Mouse (Mus musculus): ENCODE measurements around the gene Neb. TPM values are rescaled to one million over a fixed set of nuclear protein-coding genes. Genes with fewer than 3 reads are reported as not detected.

Gene Neb
- total and polyA plus RNA-seq, 3 experiments: 0.55 to 18.6 (median 0.65) TPM

DNA sequence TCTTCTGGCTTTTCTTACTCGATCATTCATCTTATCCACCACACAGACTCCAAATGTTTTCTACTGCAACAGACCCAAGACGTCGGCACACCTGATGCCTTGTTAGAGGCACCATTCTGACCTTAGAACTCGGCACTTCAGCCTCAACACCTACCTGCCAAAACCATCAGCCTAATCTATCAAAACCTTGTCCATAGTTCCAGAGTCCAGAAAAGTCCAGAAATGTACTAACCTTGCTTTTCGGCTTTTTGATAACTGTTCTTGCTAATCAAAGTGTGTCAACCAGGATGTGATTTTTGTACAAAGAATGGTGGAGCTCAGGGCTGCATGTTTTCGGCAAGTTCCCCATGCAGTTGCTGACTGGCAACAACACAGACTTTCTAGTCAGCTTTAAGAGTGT, 3.6 kb downstream of the Neb start:
- DNase-seq: no peak

DNA sequence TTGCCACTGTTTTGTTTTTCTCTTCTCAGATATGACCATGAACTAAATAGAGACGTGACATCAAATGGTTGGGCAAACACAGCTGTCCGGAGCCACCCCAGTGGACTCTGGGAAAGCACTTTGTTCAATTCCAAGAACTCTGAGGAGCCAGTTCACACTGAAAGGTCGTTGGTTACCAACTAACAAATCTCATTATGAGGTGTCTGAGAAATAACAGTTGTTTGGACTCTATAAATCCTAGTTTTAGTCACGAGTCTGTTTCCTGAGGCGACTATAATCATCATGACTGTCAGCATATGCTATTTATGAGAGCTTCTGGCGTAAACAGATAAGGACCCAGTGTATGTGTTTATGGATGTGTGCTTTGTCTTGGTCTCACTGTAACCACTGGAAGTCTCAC, 5.8 kb downstream of the Neb start:
- peak; percentile 40 for DNase-seq

DNA sequence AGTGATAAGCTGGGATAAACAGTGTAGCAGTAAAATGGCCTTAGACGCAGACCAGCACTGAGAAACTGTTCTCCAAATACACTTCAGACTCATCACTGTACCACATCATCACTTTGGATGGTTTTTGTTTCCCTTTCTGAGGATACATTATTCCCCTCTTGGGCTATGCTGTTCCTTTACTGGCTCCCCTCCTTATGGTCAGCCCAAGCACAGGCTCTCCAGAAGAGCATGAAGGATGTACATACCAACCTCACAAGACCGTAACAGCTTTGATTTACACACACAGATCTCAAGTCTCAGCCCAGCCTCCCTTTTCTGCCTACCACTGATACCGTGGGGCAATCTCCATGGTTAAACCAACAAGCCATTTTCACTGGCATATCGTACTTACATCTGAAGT, 6.2 kb downstream of the Neb start:
- DNase-seq: no peak

DNA sequence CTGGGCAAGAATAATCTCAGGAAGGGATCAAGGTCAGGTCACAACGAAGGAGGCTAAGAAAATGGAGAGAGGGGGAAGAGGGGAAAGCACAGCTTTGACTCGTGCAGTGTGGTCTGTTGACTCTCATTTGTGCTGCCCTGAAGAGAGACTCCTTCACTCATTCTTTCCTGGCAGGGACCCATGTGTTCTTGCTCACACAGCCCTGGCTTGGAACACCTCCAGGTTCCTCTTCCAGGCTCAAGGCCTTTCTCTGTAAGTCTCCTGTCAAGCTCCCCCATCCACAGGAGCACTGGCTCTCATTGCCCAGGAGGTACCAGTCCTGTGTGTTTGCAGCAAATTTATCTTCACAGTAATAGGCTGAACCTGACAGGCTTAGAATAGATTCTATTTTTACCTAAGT, 7.2 kb downstream of the Neb start:
- DNase-seq: peak; percentile 93

DNA sequence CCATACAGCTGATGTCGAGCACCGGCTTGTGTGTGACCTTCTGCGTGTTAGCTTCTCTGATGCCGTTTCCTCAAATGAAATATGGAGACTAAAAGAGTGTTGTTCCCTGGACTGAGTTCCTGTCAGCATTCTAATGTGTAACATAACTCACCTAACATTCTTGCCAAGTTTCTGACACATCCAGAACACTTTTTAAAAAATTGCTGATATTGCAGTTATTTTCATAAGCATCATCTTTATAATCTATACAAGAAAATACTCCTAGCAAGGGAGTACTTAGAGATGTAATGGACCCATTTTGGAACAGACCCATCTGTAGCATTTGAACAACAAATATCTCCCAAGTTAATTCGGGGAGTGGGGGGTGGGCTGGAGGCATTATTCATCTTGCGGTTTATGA, 8.7 kb downstream of the Neb start:
- no peak for DNase-seq

DNA sequence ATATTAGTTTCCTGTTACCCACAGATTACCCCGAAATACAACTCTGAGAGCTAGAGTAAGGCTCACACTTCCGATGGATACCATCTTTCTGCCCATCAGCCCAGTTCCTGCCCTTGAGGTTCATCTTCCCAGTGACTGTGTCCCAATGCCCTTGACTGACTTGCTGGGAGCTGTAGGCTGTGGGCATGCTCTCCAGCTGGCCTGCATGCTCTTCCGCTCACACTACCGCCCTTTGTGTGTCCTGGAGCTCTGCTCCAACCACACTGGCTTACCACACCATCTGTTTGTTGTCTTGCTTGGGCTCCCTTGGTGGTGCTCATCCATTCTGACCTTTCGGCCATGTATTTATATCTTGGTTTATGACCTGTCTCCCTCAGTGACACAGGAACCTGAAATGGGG, 10.6 kb downstream of the Neb start:
- no peak for DNase-seq

DNA sequence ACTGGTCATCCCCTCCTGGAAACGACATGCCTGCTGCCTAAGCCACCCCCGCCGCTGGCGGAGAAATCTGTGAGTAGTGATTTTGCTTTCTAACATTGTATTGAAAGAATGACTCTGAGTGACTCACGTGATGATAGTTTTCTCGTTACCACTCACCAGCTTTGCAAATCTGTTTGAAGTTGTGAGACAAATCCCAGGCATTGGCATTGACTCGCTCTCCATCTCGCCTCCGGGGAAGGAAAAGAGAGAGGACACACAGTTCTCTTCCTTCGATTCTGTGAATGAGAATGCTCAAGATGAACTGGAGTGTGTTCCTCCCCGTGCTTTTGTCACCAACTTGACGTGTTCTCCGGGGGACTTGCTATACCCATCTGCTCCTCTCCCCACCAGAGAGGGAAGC, 11.0 kb downstream of the Neb start:
- no peak for DNase-seq

DNA sequence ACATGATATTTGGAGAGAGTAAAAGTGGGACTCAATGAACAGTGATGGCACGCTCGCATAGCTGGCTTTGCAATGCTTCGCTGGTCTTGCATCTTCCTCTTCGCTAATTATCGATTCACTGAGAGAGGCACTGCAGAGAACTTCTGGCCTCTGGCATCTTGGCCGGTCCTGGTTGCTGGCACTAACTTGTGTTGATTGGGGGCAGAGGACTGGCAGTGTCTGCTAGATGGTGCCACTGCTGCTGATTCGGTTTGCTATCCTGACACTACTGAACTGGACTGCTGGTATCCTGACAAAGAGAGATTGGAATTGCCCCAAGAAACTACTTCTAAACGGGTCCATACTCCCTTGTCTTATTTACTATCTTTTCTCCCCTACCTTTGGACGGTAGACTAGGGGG, 17.2 kb downstream of the Neb start:
- no peak for DNase-seq

DNA sequence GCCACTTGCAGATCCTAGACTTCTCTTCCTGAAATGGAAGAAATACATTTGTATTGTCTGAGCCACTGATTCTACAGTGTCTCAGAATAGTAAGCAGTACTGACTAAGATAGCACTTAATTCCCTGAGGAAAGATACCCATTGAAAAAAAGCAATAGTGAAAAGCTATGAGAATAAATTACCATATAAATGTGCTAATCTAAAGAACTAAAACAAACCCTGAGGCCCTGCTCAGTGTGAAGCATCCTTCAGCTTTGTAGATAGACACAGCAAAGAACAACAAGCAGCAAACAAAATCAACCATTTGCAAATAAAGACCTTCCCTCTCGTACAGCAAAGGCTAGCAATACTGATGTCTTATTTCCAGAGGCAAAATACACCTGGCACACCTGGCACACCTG, 18.6 kb downstream of the Neb start:
- DNase-seq: no peak

DNA sequence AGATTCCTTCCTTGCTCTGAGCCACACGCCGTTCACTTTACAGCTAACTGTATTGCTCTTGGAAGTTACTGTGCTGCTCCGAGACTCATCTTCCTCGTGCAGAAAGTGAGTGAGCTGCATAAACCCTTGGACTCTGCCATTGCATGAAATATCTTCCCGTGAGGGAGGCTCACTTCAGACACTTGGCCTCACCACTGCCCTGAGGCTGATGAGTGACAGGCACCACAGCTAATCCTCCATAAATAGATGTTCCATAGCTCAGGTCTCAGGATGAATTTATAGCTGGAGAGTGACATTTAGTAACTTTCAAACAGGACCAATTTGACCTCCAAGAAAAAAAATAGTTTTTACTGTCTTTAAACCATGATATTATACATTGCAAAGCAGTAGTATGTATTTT, 20.1 kb downstream of the Neb start:
- no peak for DNase-seq

DNA sequence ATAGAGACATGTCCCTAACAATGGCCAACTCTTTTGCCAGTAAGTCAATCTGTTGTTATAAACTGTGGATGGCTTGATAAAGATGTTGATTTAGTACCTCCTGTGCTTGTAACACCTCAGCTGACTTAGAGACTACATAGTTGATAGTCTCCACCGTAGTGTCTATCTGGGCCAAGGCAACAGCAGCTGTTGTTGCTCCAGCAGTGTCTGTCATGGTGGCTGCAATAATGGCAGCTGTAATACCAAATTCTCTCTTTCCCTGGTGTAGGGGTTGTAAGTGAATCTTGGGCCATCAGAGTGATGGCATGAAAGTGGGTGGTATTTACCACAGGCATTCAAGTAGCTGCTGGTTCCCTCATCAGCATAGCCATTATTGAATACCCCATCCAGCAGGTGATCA, 27.2 kb downstream of the Neb start:
- DNase-seq: no peak

DNA sequence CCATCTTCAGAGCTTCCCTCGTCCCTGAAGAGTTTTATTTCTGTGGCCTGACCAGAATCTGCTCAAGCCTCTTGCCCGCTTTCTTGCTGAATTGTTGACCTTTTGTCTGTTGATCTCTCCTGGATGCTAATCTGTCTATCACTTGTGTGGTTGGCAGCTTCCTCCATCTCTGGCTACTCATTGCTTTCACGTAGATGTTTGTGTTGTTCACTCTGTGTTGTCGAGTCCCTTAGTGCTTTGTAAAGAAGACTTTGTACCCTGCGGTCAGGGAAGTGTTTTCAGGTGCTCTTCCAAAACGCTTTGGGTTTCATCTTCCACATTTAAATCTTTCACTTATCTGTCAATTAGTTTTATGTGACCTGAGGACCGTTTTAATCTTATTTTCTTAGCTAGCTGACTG, 37.3 kb downstream of the Neb start:
- no peak for DNase-seq

DNA sequence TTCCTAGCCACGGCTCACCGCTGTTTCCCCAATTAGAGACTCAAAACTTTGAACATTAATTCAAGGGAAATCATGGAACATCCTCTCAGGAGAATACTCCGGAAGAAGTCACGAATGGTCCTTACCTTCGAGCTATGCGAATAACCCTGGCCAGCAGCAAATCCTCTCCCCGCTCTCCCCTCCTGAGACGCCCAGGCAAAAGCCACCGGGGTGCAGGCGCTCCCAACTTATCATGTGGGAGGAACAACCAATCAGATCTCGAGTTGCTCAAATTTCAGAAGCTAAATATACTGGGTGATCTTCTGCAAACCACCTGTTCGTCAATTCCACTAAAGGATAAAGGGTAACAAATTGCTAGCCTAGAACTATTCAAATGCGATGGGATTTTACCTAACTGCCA, 42.7 kb downstream of the Neb start:
- DNase-seq: no peak

DNA sequence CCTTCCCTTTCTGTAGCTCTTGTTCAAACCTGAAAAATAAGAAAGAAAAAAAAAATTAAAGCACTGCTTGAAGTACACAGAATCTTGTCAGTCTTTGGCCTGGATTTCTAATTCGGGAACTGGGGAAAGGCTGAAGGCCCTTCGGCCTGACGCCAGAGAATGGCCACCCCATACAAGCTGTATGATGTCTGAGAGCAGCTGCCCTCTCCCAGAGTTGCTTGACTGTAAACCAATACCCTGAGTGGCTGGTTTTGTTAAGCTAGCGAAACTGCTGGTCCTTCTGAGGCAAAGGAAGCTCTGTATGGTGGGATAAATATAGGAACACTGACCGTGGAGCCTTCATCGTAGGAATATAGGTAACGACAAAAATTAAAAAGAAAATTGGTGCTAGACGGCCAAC, 43.2 kb downstream of the Neb start:
- DNase-seq: no peak

DNA sequence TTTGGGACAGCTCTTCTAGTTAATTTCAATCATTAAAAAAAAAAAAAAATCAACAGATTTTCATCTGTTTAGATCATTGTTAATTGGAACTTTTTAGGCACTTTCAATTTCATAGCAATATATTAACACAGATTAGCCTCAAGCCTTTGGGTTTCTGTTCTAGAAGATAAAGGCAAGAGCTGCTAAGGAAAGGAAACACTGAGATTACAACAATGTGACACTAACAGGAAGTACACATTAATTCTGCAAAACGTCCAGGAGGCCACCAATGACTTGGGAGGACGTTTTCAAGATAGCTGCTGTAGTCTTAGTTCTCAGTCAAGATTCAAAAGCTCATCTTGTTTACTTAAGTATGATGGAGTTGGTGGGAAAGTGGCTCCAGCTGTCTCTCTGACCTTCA, 44.7 kb downstream of the Neb start:
- DNase-seq: no peak

DNA sequence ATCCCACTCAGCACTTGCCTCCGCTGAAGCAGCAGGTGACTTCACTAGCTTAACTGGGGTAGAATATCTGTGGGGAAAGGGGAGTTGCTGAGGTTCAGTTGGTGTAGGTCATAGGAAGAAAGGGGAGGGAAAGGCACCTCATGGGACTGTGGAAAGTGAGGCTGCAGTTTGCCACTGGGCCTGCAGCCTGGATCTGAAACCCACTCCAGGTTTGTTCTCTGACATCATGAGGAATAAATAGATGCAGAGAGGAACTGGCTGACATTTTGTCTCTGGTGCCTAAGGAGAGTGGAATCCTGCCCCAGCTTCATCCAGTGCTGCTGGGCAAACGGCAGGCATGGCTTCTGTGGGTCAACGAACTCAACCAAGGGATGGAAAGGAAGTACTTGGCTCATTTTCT, 46.5 kb downstream of the Neb start:
- no peak for DNase-seq

DNA sequence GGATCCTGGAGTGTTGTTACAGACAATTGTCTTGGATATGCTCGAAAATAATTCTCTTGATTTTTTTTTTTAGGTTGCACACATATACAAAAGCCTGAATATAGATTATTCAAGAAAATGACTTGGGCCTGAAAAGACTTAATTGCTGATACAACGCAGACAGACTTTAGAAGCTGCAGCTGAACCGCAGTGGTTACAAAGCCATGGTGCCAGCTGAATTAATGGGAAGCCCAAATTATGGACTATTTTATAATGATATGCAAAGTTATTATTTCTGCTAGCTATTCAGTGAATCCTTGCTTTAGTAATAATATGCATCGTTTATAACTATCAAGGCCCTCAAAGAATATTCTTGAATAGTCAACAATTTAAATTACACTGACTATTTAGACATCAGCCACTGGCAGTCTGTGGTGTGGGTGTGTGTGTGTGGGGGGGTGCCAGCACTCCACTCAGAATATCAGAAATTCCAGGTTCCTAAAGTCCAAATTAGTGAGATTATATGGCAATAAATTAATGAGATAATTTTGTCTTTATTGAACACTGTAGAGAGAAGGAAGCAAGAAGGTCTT, 50.9 kb downstream of the Neb start:
- no peak for DNase-seq

DNA sequence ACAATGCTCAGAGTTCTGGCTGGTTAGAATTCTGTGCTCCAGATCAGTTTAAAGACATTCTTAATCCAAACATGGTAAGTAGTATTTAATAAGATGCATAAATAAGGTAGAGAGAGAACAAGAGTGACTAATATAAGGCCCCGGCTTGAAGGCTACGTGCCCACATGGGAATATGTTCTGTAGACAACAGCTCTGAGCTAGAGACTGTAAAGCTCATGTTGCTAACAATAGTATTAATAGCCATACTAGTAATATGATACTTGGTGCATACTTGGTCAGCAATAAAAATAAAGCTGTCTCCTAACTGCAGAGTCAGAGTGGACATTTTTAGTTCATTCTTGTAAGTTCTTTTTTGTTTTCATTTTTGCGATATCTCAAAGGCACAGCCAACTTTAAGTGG, 56.4 kb downstream of the Neb start:
- DNase-seq: no peak

DNA sequence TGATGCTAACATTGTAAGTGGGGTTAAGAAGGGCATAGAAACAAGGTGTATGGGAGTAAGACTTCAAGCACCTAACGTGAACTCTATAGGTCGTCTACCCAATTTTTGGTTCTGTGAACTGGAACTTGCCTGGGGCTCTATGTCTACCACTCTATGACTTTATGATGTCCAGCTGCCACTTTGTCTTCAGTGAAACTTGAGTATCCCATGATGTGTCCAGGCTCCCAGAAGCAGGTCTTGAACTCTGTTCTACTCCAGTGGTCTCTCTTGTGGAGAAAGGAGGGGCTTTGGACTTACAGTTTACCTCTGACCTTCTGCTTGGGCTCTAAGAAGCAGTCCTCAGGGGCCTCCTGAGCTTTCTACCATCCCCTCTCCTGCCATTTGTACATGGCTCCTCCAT, 58.1 kb downstream of the Neb start:
- DNase-seq: no peak

DNA sequence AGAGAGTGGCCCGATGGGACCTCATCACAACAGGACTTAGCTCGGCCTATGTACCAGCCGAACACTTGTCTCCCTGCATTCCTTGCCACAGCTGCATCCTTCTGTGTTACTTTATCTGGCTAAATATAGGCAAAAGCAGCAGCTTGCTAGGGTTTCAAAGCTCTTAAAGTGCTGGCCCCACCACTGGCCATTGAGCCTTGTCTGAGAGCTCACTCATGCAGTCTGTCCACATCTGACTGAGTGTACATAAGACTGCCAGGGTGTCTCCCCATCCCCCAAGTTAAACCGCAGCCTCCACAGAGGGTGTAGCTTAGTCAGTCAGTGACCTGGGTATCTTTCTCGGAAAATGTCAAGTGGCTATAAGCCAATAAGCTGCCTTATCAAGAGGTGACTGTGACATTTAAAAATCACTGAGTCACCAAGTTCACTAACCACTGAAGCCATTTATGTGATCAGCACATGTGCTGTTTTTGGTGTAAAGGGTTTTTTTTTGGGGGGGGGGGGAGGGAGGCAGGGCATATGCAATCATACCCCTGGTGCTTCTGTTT, 59.2 kb downstream of the Neb start:
- peak; percentile 87 for DNase-seq

DNA sequence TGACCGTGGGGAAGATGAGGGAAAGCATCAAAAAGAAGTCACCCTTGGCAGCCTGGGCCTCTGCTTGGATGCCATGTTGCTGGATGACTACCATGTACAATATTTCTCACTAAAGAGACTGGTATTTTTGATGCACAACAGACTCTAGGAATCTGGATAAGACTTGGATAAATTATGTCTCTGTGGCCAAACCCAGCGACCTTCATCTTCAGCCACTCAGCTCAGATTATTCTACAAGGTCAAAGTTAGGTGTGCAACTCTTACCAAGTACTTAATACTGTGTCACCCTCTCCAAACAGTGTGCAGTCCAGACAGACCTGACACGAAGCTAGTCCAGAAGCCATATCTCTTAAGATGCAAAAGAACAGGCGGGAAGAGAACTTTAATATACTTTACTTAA, 60.8 kb downstream of the Neb start:
- peak; percentile 60 for DNase-seq

DNA sequence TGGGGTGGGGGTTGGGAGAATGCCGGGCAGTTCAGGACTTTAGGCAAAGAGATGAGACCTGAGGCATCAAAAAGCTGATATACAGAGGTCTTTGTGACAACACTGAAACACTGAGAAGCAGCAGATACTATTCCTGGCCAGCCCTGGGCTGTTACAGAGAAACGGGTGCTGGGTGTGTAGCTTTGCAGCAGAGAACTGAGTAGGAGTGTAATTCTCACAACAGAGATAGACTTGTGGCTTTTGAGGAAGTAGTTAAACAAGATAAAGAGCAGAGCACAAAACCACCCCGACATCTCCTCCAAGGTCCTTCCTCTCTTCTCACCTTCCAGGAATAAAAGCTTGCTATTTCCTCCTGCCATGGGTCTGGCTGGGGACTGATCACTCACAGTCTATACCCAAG, 62.5 kb downstream of the Neb start:
- no peak for DNase-seq

DNA sequence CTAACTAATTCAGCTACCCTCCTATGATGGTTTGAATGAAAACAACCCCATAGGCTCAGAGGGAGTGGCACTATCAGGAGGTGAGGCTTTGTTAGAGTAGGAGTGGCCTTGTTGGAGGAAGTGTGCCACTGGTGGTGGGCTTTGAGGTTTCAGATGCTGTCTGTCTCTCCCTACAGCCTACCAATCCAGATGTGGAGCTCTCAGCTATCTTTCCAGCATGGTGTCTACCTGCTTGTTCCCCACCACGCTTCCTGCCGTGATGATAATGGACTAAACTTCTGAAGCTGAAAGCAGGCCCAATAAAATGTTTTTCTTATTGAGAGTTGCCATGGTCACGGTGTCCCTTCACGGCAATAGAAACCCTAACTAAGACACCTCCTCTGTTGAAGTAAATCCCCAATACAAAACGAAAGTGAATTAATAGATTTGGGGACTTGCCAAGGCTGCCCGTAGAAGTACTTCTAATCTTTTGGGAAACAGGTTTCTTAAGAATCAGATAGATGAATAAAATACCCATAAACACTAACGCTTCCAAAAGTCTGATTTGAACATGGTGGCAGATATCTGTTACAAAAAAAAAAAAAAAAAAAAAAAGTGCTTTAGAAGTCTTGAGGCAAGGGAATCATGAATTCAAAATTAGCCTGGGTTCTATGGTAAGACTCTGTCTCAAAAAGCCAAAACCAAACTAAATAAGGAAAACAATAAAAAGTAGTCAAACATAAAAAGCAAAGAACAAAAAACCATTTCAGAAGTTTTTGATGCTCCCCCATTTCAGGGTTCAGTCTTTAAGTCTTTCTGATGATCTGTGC, 63.1 kb downstream of the Neb start:
- DNase-seq: no peak

DNA sequence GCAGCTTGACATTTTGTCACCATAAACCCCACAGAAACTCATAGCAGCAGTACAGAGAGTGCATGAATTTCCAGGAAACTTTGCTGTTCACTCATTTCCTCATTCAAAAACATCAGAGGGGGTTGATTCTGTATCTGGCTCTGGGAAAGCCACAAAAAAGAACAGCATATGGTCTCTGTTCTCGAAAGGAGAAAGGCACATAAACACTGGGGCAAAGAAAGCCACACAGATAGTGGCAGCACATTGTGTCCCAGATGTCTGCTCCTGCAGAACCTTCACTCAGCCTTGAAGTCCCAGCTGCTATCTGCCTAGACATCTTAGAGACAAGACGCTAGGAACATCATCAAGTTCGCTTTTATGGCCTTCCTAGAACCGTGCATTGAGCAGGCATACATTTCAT, 67.5 kb downstream of the Neb start:
- DNase-seq: no peak
